10 mouse cellular contexts compared by ENCODE assay signal in genomic region chr6:61347045-61347838, GRCm38 (mm10).
DNase-seq lines count a peak whose midpoint lies in the region; ATAC-seq and TF ChIP-seq lines count a peak whose summit lies in the region.
"Had no signal": no experiment of that assay in that cellular context is flagged by ENCODE, and none has a peak within 500 bp of the region (broad histone marks: within the 10 kb centered on the region; RNA-seq: fewer than 3 reads in every experiment).

No protein-coding gene starts in this region.

- no peak for TF ChIP-seq EP300 in liver, postnatal 0 days (IDR thresholded peaks at IDR 0.05; ENCODE audit: low read depth)

- no peak overlapping the region for H3K4me3 ChIP-seq in liver, postnatal 0 days (ENCODE audit: low read depth, low read length)
- no peak overlapping the region for H3K4me3 ChIP-seq in liver, embryonic 11.5 days (ENCODE audit: low read depth, low read length)

- TF ChIP-seq CTCF in liver, postnatal 0 days (IDR thresholded peaks at IDR 0.05; ENCODE audit: low read depth), result peak; percentile 32; the same call in 1 of the 2 replicates

- ATAC-seq in frontal cortex, adult (ENCODE audit: low TSS enrichment), result peak; percentile 79; the same call in 1 of the 2 replicates
- ATAC-seq in liver, postnatal 0 days, result no peak
- ATAC-seq in liver, embryonic 11.5 days (replicated peaks; ENCODE audit: low FRiP score), result no peak
- ATAC-seq in monocyte, adult 5-6 weeks (replicated peaks; ENCODE audit: insufficient number of reproducible peaks, low FRiP score, low TSS enrichment, poor library complexity, severe bottlenecking), result no peak

- intact Hi-C loops in left cerebral cortex, postnatal 14 days (cut with DNase I), result no loop called here

- DNase-seq in frontal cortex, postnatal 14 days (ENCODE audit: low spot score in 2 of 2), result no peak
- DNase-seq in liver, postnatal 0 days, result no peak
- DNase-seq in liver, embryonic 11.5 days (ENCODE audit: low spot score), result no peak
- DNase-seq in ZHBTc4 (ENCODE audit: low read depth, low spot score), result peak; percentile 6
- peak; percentile 37 to 47 for DNase-seq in left cerebral cortex, postnatal 14 days (ENCODE audit: low spot score in 2 of 2)
- DNase-seq in ovary, postnatal 36 days (ENCODE audit: low spot score), result no peak
- DNase-seq: thymus, postnatal 36 days had no signal

- H3K9me3 ChIP-seq in liver, postnatal 0 days (ENCODE audit: low read length), result no peaks in the 10 kb centered on the region
- no peaks in the 10 kb centered on the region for H3K9me3 ChIP-seq in liver, embryonic 11.5 days (ENCODE audit: control insufficient read depth, low read length)

- H3K4me2 ChIP-seq in liver, postnatal 0 days (ENCODE audit: low read depth, low read length), result no peak overlapping the region
- no peak overlapping the region for H3K4me2 ChIP-seq in liver, embryonic 11.5 days

- no peaks in the 10 kb centered on the region for H3K4me1 ChIP-seq in liver, postnatal 0 days (ENCODE audit: insufficient read depth)
- H3K4me1 ChIP-seq in liver, embryonic 11.5 days (replicated peaks; ENCODE audit: control insufficient read depth, insufficient read depth, low read length), result no peaks in the 10 kb centered on the region

- no peak overlapping the region for H3K27ac ChIP-seq in liver, postnatal 0 days (ENCODE audit: low read depth)
- no peak overlapping the region for H3K27ac ChIP-seq in liver, embryonic 11.5 days (ENCODE audit: low read depth, low read length)
- H3K27ac ChIP-seq: macrophage had no signal

- no peak overlapping the region for H3K9ac ChIP-seq in liver, postnatal 0 days (replicated peaks)
- H3K9ac ChIP-seq in liver, embryonic 11.5 days (ENCODE audit: low read depth, low read length), result no peak overlapping the region

- H3K27me3 ChIP-seq in liver, postnatal 0 days (ENCODE audit: insufficient read depth, low read length), result no peaks in the 10 kb centered on the region
- no peaks in the 10 kb centered on the region for H3K27me3 ChIP-seq in liver, embryonic 11.5 days (replicated peaks; ENCODE audit: control insufficient read depth, insufficient read depth, low read length)

- WGBS in liver, postnatal 0 days (ENCODE audit: insufficient replicate concordance), result 81% methylated on average over 5 of the region's 5 CpGs
- WGBS in liver, embryonic 11.5 days, result 77% methylated on average over 5 of the region's 5 CpGs

- no peaks in the 10 kb centered on the region for H3K36me3 ChIP-seq in liver, postnatal 0 days (replicated peaks; ENCODE audit: insufficient read depth, low read length)
- no peaks in the 10 kb centered on the region for H3K36me3 ChIP-seq in liver, embryonic 11.5 days (ENCODE audit: control insufficient read depth, insufficient read depth, low read length)

Comparison
In these comparisons a context has a peak if more than half of its experiments do, and no peak if none do; other contexts are left out.
1. DNase-seq: peak in ZHBTc4 (single experiment) and left cerebral cortex, postnatal 14 days (2 of 2); none in frontal cortex, postnatal 14 days (0 of 2), liver, postnatal 0 days (single experiment), liver, embryonic 11.5 days (single experiment) and ovary, postnatal 36 days (single experiment).